Mouse (Mus musculus) adrenal gland, postnatal 14 days (tissue): ENCODE data around the gene Lyrm4. TPM values are rescaled to one million over a fixed set of nuclear protein-coding genes. Genes with fewer than 3 reads are reported as not detected.

Experiments
- total RNA-seq: library from RNA; stranded (reverse); gene quantifications from 2 replicates; pipeline ENCODE4 v1.2.3, GENCODE M21; 2021

Lyrm4 gene
- total RNA-seq, 1 experiment from 2014 or later, result 16.0 TPM

Other genes with a start within 250 kb of the Lyrm4 start
- 12.8 and 14.8 TPM in 2 replicates for gene Rpp40, start 211.2 kb downstream of the Lyrm4 start, total RNA-seq
- gene Ppp1r3g, start 158.7 kb downstream of the Lyrm4 start, total RNA-seq, result 0.26 and 0.82 TPM in 2 replicates
- gene Fars2, start 114 bp downstream of the Lyrm4 start, total RNA-seq, result 80.5 and 83.6 TPM in 2 replicates